Mouse (Mus musculus) monocyte, adult 5-6 weeks (primary cell): Measurements from ENCODE around the gene Map4k3. TPM values are rescaled to one million over a fixed set of nuclear protein-coding genes. Genes with fewer than 3 reads are reported as not detected.
"Not testable (repeated sequence)": the region's sequence is repeated elsewhere in the genome, so short reads cannot be mapped to it uniquely, and the experiment has no call there.

ENCODE experiments used
- ATAC-seq: fragments of 153-309, 156-312 bp; replicated peaks from 2 replicates; pipeline ENCODE4 v1.8.0; 2017; ENCODE audit warnings: mild to moderate bottlenecking; ENCODE audit not compliant: low TSS enrichment, insufficient number of reproducible peaks, severe bottlenecking, poor library complexity, low FRiP score
- total RNA-seq: library from RNA; stranded (forward); fragments of 200-1000, 200-491, 200-594 nt; gene quantifications from 3 replicates; pipeline ENCODE4 v1.2.3, GENCODE M21; 2017

Gene Map4k3
- total RNA-seq, 1 experiment from 2014 or later = 26.7 TPM

DNA sequence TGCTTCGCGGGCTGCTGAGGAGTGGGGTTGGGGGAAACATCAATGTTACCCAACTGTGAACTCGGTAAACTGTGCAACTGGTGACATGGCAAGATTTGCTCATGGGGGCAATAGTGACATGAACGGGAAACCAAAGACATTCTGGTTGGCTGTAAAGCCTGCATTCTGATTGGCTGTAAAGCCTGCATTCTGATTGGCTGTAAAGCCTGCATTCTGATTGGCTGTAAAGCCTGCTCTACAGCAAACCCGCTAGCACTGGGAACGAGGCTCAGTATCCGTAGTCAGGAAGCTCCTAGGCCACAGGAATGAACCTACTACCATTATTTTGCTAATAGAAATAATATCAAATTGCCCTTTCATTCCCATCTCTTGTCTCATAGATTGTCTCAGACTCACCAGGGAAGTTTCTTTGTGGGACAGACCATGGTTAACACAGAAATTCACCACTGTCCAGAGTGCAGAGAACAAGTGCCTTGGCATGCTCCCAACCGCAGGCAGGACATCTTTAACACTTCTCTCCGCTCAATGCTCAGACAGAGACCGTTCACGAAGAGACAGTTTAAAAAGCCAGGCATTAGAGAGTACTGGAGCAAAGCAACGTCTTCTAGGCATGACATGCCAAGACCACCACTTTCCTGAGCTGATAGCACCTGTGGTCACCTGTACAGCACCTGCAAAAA is 5.0 kb upstream of the Map4k3 start:
- no peak for ATAC-seq

DNA sequence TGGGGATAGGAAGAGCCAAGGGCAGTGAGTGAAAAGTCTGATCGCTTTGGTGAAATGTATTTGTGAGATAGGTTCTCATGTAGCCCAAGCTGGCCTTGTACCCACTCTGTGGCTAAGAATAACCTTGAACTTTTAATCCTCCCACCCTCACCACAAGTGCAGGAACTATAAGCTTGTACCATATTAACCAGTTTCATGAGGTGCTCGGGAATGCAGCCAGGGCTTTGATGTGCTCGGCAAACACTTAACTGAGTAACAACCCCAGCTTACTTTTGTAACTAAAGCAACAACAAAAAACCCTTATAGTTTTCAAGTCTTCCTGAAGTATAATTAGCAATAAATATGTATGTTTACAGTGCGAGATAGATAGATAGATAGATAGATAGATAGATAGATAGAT is 4.0 kb upstream of the Map4k3 start:
- ATAC-seq = no peak

DNA sequence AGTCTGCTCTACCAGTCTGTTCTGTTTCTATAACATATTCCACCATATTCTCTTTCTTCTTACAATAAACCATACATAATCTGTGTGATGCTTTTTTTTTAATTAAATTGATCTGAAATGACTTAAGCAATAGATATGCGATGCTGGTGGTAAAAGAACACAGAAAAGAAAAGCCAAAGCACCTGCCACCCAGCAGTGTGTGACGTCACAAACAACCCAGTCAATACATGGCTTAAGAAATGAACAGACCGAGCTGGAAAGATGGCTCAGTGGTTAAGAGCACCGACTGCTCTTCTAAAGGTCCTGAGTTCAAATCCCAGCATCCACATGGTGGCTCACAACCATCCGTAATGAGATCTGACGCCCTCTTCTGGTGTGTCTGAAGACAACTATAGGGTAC is 2.0 kb upstream of the Map4k3 start:
- ATAC-seq = not testable (repeated sequence)

DNA sequence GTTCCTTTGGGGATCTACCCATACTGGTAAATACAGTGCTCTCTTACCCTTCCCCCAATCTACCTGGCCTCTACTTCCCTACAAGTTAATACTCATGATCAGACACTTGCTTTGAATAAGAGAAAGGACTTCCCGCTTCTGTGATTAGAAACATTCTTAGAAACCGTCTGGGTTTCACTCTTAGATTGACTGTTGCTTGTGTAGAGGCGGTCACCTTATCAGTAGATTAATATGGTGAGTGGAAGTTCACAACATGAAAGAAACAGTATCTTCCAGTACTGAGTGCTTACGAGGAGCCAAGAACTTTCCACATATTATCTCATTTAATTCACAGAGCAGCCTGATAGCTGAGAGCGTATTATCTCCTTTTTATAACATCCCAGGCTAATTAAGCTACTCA is 1.5 kb upstream of the Map4k3 start:
- no peak for ATAC-seq

DNA sequence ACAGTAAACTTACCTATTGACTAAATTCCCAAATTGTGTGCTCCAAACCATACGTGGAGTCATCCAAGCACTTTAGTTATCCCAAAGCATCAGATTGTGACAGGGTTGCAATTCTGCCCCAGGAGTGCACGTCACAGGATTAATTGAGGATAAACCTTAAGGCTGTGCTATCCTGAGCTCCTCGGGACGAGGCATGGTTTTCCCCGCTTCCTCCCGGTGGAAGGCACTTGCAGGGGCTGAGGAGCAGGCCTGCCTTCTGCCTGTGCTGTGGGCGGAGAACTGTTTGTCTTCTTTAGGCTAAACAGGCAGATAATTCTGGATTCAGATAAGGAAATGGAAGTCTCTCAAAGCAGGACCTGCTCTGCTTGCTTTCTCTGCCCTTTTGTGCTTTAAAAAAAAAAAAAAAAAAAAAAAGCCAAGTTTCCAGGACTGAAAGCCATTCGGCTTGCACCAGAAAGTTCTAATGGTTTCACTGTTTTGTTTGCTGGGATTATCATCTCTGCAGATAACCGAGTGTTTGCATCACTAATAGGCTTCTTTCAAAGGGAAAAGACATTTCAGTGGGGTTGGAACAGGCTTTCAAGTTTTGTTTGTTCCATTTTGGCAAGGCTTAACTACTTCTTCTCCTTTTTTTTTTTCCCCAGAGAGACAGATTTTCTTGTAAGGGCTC is 930 bp upstream of the Map4k3 start:
- no peak for ATAC-seq

DNA sequence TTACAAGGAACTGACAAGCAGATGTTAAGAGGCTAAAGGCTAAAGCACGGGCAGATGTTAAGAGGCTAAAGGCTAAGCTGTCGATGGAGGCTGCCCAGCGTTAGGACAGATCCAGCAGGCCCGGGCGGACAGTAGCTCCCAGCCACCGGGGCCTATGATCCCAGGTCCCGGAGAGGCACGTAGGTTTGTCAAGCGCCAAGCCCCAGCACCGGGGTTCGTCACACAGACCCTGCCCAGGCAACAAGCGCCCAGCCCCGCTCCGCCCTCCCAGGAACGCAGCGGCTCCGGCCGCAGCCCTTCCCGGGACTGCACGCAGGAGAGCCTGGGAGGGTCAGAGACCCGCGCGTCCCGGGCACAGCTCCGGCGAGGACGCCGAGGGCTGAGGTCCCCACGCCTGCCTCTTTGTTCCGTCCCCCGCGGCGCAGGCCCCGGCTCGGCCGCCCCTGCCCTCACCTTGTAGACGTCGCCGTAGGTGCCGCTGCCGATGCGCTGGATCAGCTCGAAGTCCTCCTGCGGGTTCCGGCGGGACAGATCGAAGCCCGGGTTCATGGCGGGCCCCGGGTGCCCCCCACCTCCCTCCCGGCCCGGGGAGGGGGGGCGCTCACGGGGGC is 839 bp downstream of the Map4k3 start:
- ATAC-seq = no peak; the same call in 1 of the 2 replicates

DNA sequence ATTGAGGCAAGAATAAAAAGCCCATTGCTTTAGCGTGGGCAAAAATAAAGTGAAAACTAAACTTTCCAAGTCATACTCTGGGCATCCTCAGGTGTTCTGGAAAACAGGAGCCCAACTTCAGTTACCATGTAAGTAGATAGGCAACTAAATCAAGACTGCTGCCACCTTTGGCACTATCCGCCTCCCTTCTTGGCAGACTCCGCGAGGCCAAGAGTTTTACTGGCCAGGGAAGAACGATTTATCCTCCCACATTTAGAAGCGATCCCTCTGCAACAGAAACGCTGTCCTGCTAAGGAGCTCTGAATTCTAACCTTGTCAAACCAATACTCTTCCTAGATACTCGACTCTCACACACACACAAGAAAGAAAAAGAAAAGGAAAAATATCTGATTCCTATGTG is 1.5 kb downstream of the Map4k3 start:
- ATAC-seq = no peak

DNA sequence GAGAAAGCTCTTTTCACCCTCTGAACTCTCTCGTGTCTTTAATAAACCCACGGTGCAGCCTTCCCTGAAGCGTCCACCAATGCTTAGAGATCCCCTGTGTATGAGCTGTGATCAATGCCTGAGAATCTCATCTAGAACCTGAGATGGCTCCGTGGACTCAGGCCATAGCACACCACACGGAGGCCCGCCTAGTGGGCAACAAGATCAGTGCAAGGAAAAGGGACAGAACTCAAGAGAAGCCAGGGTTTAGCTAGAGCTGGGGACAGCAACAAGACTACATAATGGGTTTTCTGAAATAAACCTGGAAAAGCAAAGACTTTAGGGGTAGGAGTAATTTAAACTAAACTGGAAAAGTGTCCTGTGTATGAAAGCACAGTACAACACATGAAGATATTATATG is 5.2 kb downstream of the Map4k3 start:
- ATAC-seq = no peak

DNA sequence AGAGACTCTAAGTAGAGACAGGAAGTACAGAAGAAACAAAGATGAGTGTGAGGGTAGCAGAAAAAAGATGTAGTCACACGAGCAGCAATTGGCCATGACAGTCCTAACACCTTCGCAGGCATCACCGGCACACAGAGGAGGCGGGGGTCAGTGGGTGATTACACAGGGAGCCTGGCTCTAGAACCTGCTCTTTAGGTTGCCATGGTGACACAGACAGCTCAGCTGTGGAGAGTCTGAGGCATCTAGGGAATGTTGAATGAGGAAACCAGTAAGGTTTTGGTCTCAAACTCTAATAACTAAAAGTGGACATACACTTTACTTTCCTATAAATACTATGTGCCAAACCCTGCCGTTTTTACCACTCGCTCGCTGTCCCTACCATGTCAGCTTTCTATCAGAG is 6.6 kb downstream of the Map4k3 start:
- no peak for ATAC-seq

DNA sequence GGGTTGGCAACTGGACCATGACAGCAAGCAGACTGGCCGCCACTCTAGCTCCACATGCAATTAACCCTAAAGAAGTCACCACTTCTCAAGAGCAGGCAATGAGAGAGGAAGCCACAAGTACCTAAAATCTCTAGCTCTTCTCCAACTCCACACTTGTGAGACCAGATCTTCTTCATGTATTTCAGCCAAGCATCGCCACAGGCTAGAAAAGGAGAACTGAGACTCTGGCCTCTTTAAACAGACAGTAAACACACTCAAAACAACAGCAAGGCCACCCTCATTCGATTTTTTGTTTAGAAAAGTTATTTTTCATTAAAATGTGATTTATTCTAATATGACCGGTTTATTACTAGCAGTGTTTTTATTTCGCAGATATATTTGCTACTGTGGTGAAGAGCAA is 9.0 kb downstream of the Map4k3 start:
- no peak; the same call in 1 of the 2 replicates for ATAC-seq

DNA sequence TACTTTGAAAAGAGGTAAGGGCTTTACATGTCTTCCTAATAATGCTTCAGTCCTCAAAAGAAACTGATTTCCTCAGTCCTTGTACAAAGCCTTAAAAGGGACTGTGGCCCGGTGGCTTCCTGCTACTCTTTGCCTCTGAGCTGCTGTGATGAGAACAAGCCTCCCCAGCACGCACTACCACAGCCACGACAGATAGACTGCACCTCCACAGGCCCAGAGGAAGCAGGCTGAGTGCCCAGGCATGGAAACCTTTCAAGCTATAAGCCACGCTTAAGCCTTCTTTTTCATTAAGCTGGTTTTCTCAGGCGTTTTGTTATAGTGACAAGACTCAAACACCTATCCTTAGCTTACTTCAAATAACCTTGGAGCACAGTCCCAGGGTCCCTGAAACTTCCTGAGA is 10.0 kb downstream of the Map4k3 start:
- ATAC-seq = no peak

DNA sequence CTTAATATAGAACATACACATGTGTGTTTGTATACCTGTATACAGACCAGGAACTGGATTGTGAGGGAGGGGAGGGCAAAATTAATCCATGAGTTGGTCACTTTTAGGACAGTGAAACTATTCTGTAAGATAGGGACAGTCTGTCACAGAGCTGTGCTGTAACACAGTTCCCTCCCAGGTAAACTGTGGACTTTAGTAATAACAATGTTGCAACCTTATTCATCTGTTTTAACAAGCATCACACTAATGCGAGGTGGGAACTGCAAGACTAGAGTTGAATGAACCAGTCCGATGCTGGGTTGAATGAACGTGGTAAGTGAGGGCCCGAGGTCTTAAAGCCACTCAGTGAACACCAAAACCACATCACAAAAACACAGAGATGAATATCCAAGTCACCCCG is 14.7 kb downstream of the Map4k3 start:
- ATAC-seq = no peak

DNA sequence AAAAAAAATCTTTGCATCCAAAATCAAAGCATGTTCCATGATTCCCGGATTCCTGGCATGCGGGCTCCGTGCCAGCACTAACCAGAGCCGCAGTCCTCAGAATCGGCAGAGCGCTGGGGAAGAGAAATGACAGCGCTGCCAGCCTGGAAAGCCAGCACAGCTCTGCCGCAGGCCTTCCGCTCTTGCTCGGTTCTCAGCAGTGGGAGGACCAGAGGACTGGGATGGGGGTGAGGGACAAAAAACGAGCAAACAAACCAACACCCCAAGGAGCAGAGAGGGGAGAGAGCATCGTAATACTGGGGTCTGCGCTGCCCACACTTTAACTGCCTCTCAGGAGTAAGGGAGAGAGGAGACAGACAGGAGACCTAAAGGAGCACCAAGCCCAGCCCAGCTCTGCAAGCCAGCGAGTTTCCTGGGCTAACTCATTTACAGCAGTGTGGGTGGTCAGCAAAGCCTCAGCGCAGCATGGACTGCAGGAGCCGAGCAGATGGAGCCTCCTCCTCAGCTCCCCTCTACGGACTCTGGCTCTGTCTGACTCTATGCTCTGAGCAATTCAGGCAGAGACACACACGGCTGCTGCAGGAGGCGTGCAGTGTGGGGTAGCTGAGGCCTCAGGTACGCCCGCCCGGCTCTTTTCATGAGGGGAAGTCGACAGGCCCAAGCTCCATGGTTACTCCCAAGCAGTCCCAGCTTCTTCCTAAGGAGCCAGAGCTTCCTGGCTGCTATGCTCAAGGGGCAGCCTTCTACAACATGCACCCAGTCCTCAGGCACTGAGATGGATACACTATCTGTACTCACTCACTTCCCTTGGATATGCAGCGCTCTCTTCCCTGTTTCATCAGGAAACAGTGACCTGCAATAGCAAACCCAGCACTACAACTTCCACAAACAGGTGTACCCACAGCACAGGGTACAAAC is 18.1 kb downstream of the Map4k3 start:
- no peak for ATAC-seq

DNA sequence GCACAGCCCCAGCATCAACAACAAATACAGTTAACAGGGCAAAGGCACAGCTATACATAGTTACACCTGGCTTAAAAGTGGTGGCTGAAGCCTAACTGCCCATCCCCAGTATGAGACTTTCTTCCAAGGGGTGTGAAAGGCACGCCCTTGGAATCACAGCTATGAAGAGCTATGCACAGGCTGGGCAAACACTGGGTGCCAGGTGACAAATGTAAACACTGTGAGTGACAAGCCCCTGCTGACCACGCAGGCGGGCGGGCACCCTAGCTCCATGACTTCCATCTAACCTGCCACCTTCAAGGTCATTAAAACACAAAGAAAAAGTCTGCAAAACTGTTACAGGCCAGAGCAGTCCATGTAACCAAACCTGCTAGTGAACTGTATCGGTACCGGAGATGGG is 19.5 kb downstream of the Map4k3 start:
- no peak for ATAC-seq

DNA sequence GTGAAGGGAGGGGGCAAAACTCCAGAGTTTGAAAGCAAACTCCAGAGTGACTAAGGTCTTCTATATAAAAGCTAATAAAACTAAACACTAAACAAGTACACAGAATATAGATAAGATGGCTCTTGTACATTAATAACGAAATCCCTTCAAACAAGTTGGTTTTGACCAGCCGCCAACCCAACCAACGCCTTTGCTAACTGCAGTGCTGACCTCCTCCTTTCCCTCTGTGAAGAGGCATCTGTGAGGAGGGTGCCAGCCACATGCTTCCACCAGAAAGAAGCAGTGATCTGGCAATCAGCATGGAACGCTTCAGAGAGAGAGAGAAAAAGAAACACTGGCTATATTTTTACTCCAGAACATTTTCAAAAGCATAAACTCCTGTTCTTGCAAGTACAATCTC is 21.1 kb downstream of the Map4k3 start:
- no peak for ATAC-seq

DNA sequence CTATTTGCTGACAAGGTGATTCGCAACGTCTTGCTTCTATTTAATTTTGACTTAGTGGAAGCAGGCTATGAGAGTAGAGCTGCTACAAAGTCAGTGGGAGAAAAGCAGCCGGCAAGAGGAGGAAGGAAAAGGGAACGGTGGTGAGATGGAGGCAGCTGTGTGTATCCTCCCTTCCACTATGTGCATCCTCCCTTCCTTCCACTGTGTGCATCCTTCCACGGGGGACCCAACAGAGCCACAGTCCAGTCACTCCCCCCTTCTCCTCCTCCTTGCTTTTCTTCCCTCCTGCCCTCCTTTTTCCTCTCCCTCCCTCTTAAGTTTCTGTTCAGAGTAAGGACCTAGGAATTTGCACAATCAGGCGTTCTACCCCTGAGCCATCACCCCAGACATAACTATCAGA is 21.7 kb downstream of the Map4k3 start:
- no peak for ATAC-seq

DNA sequence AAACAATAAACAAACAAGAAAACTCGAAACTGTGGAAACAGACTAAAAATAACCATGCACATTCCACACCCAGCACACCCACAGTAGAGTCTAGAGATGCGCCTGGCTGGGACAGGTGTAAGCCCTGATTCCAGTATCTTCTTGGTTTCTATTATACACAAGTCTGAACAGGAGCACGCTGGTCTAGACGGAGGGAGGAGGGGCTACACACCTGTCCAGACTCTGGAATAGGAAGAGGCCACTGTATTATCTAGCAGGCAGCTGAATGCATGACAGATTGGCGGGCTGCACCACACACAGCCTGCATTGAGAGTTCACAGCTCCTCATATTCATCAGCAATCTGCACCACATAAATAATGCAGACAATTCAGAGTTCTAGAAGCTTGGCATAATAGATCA is 26.6 kb downstream of the Map4k3 start:
- no peak for ATAC-seq

DNA sequence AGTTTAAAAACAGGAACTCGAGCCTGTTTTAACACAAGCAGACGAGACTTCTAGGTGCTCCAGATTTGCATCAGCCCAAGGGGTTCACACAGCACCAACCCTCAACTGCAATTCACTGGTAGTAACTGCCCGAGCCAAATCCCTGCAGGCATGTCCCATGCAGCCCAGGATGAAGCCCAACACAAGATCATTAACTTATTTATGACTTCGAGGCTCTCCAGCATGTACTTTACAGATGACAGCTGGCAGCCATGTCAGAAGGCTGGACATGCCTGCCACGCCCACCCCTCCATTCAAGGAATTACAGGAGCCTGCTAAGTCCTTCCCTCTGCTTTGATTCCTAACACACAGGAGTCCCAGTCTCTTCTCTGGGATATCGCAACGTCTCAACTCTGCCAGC is 29.4 kb downstream of the Map4k3 start:
- no peak for ATAC-seq

DNA sequence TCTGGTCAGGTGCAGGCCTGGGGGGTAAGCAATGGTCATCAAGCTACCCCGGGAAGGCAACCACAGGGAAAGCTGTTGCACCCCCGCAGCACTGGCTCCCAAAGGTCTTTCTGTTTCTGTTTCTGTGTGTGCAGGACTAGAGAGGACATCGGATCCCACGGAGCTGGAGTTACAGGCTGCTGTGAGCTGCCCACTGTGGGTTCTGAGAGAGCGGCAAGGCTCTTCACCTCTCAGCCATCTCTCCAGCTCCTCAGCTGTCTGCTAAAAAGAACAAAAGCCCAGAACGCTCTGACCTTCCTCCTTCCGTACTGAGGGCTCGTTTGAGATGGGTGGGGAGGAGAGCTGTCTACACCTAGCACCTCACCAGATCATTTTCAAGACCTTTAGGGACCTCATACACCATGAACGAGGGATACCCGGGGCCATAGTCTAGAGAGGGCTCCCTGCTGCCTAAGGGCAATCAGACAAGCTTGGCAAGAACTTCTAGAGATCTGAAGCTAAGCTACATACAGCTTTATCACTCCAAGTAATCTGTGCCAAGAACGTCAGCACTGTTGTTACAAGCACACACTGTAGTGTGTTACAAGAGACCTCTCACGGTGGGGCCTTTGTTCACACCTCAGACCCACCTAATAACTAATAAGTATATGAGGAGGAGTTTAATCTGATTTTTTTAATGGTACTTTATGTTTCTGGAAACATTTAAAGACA is 29.9 kb downstream of the Map4k3 start:
- ATAC-seq = no peak
